Mouse (Mus musculus) brain, embryonic 14.5 days (tissue): Measurements from ENCODE around the gene Cdkn1c.

ENCODE experiments used
- CTCF ChIP-seq: fragments of 200-500 bp; IDR thresholded peaks from 2 replicates; pipeline ENCODE4 v1.5.1; 2012; ENCODE audit warnings: inconsistent platforms, mild to moderate bottlenecking, moderate library complexity, borderline replicate concordance; ENCODE audit not compliant: insufficient read depth, insufficient read length; ENCODE audit errors: extremely low read depth
- POLR2A ChIP-seq: fragments of 200-500 bp; IDR thresholded peaks from 2 replicates; pipeline ENCODE4 v1.6.1; 2012; ENCODE audit warnings: mild to moderate bottlenecking, inconsistent platforms, borderline replicate concordance; ENCODE audit not compliant: poor library complexity, insufficient read depth, insufficient read length, severe bottlenecking; ENCODE audit errors: extremely low read depth

DNA sequence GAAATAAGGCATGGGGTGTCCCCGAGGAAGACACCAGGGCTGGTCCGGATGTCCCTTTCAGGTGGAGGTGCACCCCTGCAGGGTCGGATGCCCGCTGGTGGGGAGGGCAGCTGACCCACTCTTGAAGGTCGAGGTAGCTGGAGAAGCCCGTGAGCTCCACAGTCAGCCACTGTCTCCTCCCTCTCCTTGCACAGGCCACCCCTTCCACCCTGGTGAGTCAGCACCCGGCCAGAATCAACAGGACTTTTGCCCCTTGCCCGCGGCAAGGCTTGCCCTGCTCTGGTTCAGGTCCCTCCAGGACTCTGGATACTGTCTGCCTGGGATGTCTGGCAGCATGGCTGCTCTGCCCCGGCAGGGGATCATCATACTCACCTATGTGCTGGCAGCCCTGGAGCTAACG, 15.0 kb upstream of the Cdkn1c start:
- no peak for TF ChIP-seq CTCF
- no peak for TF ChIP-seq POLR2A
